Mouse (Mus musculus) kidney, embryonic 14.5 days (tissue): ENCODE results near the gene Zdhhc1. TPM values are rescaled to one million over a fixed set of nuclear protein-coding genes. Genes with fewer than 3 reads are reported as not detected.

Source experiments
- ATAC-seq: fragments of 200-750 bp; cut with Nextera tagmentation; 2 replicates; pipeline ENCODE4 v1.8.0; 2017; ENCODE audit warnings: moderate number of reproducible peaks, mild to moderate bottlenecking, moderate TSS enrichment, moderate library complexity; ENCODE audit not compliant: low FRiP score, low TSS enrichment
- H3K27ac ChIP-seq: fragments of 300-500 bp; sonication (generic); 2 replicates; pipeline ENCODE4 v1.5.1; 2014; ENCODE audit warnings: low read depth, mild to moderate bottlenecking, low read length, moderate library complexity, mixed read lengths
- H3K27me3 ChIP-seq: fragments of 300-500 bp; sonication (generic); 2 replicates; pipeline ENCODE4 v1.6.1; 2014; ENCODE audit warnings: mild to moderate bottlenecking, low read length; ENCODE audit not compliant: control insufficient read depth, insufficient read depth
- H3K36me3 ChIP-seq: fragments of 300-500 bp; sonication (generic); 2 replicates; pipeline ENCODE4 v1.6.1; 2014; ENCODE audit warnings: low read length, mixed read lengths; ENCODE audit not compliant: control insufficient read depth, insufficient read depth
- H3K4me1 ChIP-seq: fragments of 300-500 bp; sonication (generic); 2 replicates; pipeline ENCODE4 v1.6.1; 2014; ENCODE audit warnings: low read length, mixed read lengths; ENCODE audit not compliant: control insufficient read depth, insufficient read depth
- H3K4me2 ChIP-seq: fragments of 300-500 bp; sonication (generic); replicated peaks from 2 replicates; pipeline ENCODE4 v1.6.1; 2014; ENCODE audit warnings: low read depth, mild to moderate bottlenecking, low read length
- H3K4me3 ChIP-seq: fragments of 300-500 bp; sonication (generic); 2 replicates; pipeline ENCODE4 v1.5.1; 2014; ENCODE audit warnings: mild to moderate bottlenecking, low read length
- H3K9ac ChIP-seq: fragments of 300-500 bp; sonication (generic); 2 replicates; pipeline ENCODE4 v1.6.1; 2014; ENCODE audit warnings: low read depth, mild to moderate bottlenecking, low read length, moderate library complexity
- H3K9me3 ChIP-seq: fragments of 300-500 bp; sonication (generic); 2 replicates; pipeline ENCODE4 v1.6.1; 2016; ENCODE audit warnings: low read length; ENCODE audit not compliant: control insufficient read depth
- WGBS: fragments of 180-500 bp; shearing (Covaris S2); extraction: QIAGEN DNeasy Blood & Tissue Kit; methylation state at CpG from one replicate; pipeline ENCODE4 v1.1.7; 2014; 5-methylcytosine and 5-hydroxymethylcytosine counted together
- polyA plus RNA-seq: library from polyadenylated mRNA; unstranded; fragments of >200 nt; fragmentation: Nextera tagmentation; extraction: Ambion mirVana; gene quantifications from 2 replicates; pipeline ENCODE4 v1.2.1, GENCODE M21; 2014

Gene Zdhhc1
- polyA plus RNA-seq, 1 experiment from 2014 or later: 37.3 TPM

GRCm38 (mm10) chr8:105433511-105433910 is 63.2 kb downstream of the Zdhhc1 start:
- H3K27me3 ChIP-seq: no peaks in the 10 kb centered on the region
- no peaks in the 10 kb centered on the region for H3K4me1 ChIP-seq
- no peak overlapping the region for H3K4me3 ChIP-seq
- no peak overlapping the region for H3K9ac ChIP-seq
- no peaks in the 10 kb centered on the region for H3K9me3 ChIP-seq
- no peak overlapping the region for H3K4me2 ChIP-seq
- no peaks in the 10 kb centered on the region for H3K36me3 ChIP-seq
- H3K27ac ChIP-seq: no peak overlapping the region
- 57% methylated on average over 5 of the region's 5 CpGs for WGBS
- no peak for ATAC-seq

GRCm38 (mm10) chr8:105433021-105433420 is 63.7 kb downstream of the Zdhhc1 start:
- no peak for ATAC-seq
- H3K36me3 ChIP-seq: no peaks in the 10 kb centered on the region
- no peak overlapping the region for H3K27ac ChIP-seq
- H3K4me2 ChIP-seq: no peak overlapping the region
- H3K4me3 ChIP-seq: no peak overlapping the region
- H3K4me1 ChIP-seq: no peaks in the 10 kb centered on the region
- no peaks in the 10 kb centered on the region for H3K27me3 ChIP-seq
- WGBS: 39% methylated on average over 6 of the region's 6 CpGs
- H3K9ac ChIP-seq: no peak overlapping the region
- H3K9me3 ChIP-seq: no peaks in the 10 kb centered on the region

- H3K27ac ChIP-seq: no peak overlapping the region
- no peaks in the 10 kb centered on the region for H3K27me3 ChIP-seq
- H3K9ac ChIP-seq: no peak overlapping the region
- no peaks in the 10 kb centered on the region for H3K36me3 ChIP-seq
- no peak for ATAC-seq
- no peak overlapping the region for H3K4me2 ChIP-seq
- no peaks in the 10 kb centered on the region for H3K9me3 ChIP-seq
- H3K4me1 ChIP-seq: no peaks in the 10 kb centered on the region
- no peak overlapping the region for H3K4me3 ChIP-seq
- WGBS: 64% methylated on average over 7 of the region's 7 CpGs
Measured at GRCm38 (mm10) chr8:105431743-105432515, 64.8 kb downstream of the Zdhhc1 start.

GRCm38 (mm10) chr8:105426878-105427277 is 69.8 kb downstream of the Zdhhc1 start:
- no peaks in the 10 kb centered on the region for H3K36me3 ChIP-seq
- 62% methylated on average over 6 of the region's 6 CpGs for WGBS
- H3K4me3 ChIP-seq: no peak overlapping the region
- ATAC-seq: no peak
- H3K9me3 ChIP-seq: no peaks in the 10 kb centered on the region
- H3K4me1 ChIP-seq: no peaks in the 10 kb centered on the region
- no peaks in the 10 kb centered on the region for H3K27me3 ChIP-seq
- H3K4me2 ChIP-seq: no peak overlapping the region
- no peak overlapping the region for H3K9ac ChIP-seq
- no peak overlapping the region for H3K27ac ChIP-seq

Other genes starting within 250 kb of the Zdhhc1 start
- 6.9 and 7.3 TPM in 2 replicates for gene B3gnt9, start 241.7 kb downstream of the Zdhhc1 start, polyA plus RNA-seq
- gene Tradd, start 232.3 kb downstream of the Zdhhc1 start, polyA plus RNA-seq: 13.1 and 15.7 TPM in 2 replicates
- gene Fbxl8, start 232.3 kb downstream of the Zdhhc1 start, polyA plus RNA-seq: 1.5 and 1.9 TPM in 2 replicates
- gene Hsf4, start 227.1 kb downstream of the Zdhhc1 start, polyA plus RNA-seq: not detected in 2 replicates
- gene Nol3, start 220.8 kb downstream of the Zdhhc1 start, polyA plus RNA-seq: 0.85 and 1.1 TPM in 2 replicates
- 4.3 and 10.4 TPM in 2 replicates for gene 4931428F04Rik, start 207.0 kb downstream of the Zdhhc1 start, polyA plus RNA-seq
- 13.1 and 17.8 TPM in 2 replicates for gene Exoc3l, start 200.8 kb downstream of the Zdhhc1 start, polyA plus RNA-seq
- 103 and 117 TPM in 2 replicates for gene E2f4, start 199.2 kb downstream of the Zdhhc1 start, polyA plus RNA-seq
- gene Elmo3, start 191.3 kb downstream of the Zdhhc1 start, polyA plus RNA-seq: 6.1 and 9.4 TPM in 2 replicates
- gene Lrrc29, start 170.6 kb downstream of the Zdhhc1 start, polyA plus RNA-seq: 1.6 and 2.1 TPM in 2 replicates
- 120 and 142 TPM in 2 replicates for gene Tmem208, start 170.5 kb downstream of the Zdhhc1 start, polyA plus RNA-seq
- gene Fhod1, start 148.9 kb downstream of the Zdhhc1 start, polyA plus RNA-seq: 5.1 and 6.0 TPM in 2 replicates
- 2.6 and 4.0 TPM in 2 replicates for gene Slc9a5, start 148.1 kb downstream of the Zdhhc1 start, polyA plus RNA-seq
- gene Plekhg4, start 123.6 kb downstream of the Zdhhc1 start, polyA plus RNA-seq: 0.43 and 1.2 TPM in 2 replicates
- gene Kctd19, start 83.4 kb downstream of the Zdhhc1 start, polyA plus RNA-seq: not detected in 2 replicates
- 0.21 TPM in 1 of 2 replicates, not detected in the other for gene Lrrc36, start 83.3 kb downstream of the Zdhhc1 start, polyA plus RNA-seq
- gene Tppp3, start 25.4 kb downstream of the Zdhhc1 start, polyA plus RNA-seq: 18.3 and 22.3 TPM in 2 replicates
- gene Hsd11b2, start 21.9 kb upstream of the Zdhhc1 start, polyA plus RNA-seq: 32.9 and 40.2 TPM in 2 replicates
- 73.9 and 90.1 TPM in 2 replicates for gene Atp6v0d1, start 69.1 kb upstream of the Zdhhc1 start, polyA plus RNA-seq
- gene Ripor1, start 108.4 kb upstream of the Zdhhc1 start, polyA plus RNA-seq: 17.3 and 28.4 TPM in 2 replicates
- 73.0 and 139 TPM in 2 replicates for gene Ctcf, start 139.7 kb upstream of the Zdhhc1 start, polyA plus RNA-seq
- 1.3 and 1.4 TPM in 2 replicates for gene Agrp, start 140.5 kb upstream of the Zdhhc1 start, polyA plus RNA-seq
- gene Carmil2, start 189.4 kb upstream of the Zdhhc1 start, polyA plus RNA-seq: 0.33 and 0.65 TPM in 2 replicates
- 50.3 and 62.0 TPM in 2 replicates for gene Acd, start 204.2 kb upstream of the Zdhhc1 start, polyA plus RNA-seq
- gene Pard6a, start 204.2 kb upstream of the Zdhhc1 start, polyA plus RNA-seq: 15.6 and 16.1 TPM in 2 replicates
- 0.16 TPM in 1 of 2 replicates, not detected in the other for gene 4933405L10Rik, start 210.8 kb upstream of the Zdhhc1 start, polyA plus RNA-seq
- gene Enkd1, start 211.3 kb upstream of the Zdhhc1 start, polyA plus RNA-seq: 33.0 and 36.2 TPM in 2 replicates